Mouse (Mus musculus) stomach, postnatal 0 days (tissue): Measurements from ENCODE around the gene Gm5148. TPM values are rescaled to one million over a fixed set of nuclear protein-coding genes. Genes with fewer than 3 reads are reported as not detected.

Experiments
- ATAC-seq: fragments of 200-750 bp; cut with Nextera tagmentation; 2 replicates; pipeline ENCODE4 v1.8.0; 2017; ENCODE audit not compliant: low FRiP score, low TSS enrichment
- DNase-seq: peaks from one replicate; pipeline ENCODE4 v3.0.0-alpha.2; 2016; ENCODE audit warnings: low spot score
- H3K27ac ChIP-seq: fragments of 300-500 bp; sonication (generic); replicated peaks from 2 replicates; pipeline ENCODE4 v1.5.1; 2014; ENCODE audit warnings: mild to moderate bottlenecking, control low read depth
- H3K27me3 ChIP-seq: fragments of 300-500 bp; sonication (generic); 2 replicates; pipeline ENCODE4 v1.6.1; 2014; ENCODE audit warnings: low read length; ENCODE audit not compliant: control insufficient read depth, insufficient read depth
- H3K36me3 ChIP-seq: fragments of 300-500 bp; sonication (generic); 2 replicates; pipeline ENCODE4 v1.6.1; 2014; ENCODE audit warnings: low read length, mixed read lengths; ENCODE audit not compliant: control insufficient read depth, insufficient read depth
- H3K4me1 ChIP-seq: fragments of 300-500 bp; sonication (generic); replicated peaks from 2 replicates; pipeline ENCODE4 v1.6.1; 2014; ENCODE audit warnings: antibody characterized with exemption; ENCODE audit not compliant: control insufficient read depth, insufficient read depth
- H3K4me2 ChIP-seq: fragments of 300-500 bp; sonication (generic); replicated peaks from 2 replicates; pipeline ENCODE4 v1.6.1; 2014; ENCODE audit warnings: low read depth, mild to moderate bottlenecking, control low read depth, moderate library complexity
- H3K4me3 ChIP-seq: fragments of 300-500 bp; sonication (generic); 2 replicates; pipeline ENCODE4 v1.5.1; 2014; ENCODE audit warnings: low read depth, low read length, control low read depth
- H3K9ac ChIP-seq: fragments of 300-500 bp; sonication (generic); 2 replicates; pipeline ENCODE4 v1.6.1; 2014; ENCODE audit warnings: mild to moderate bottlenecking, low read length, control low read depth, mixed read lengths
- H3K9me3 ChIP-seq: fragments of 300-500 bp; sonication (generic); 2 replicates; pipeline ENCODE4 v1.6.1; 2016; ENCODE audit warnings: low read length; ENCODE audit not compliant: control insufficient read depth
- CTCF ChIP-seq: IDR thresholded peaks from 2 replicates; pipeline ENCODE4 v1.5.1; 2016; ENCODE audit warnings: antibody characterized with exemption, low read depth, mild to moderate bottlenecking, moderate library complexity
- EP300 ChIP-seq: optimal IDR thresholded peaks from 2 replicates; pipeline ENCODE3; 2016; ENCODE audit warnings: antibody characterized with exemption
- WGBS: fragments of 180-500 bp; shearing (Covaris S2); extraction: QIAGEN DNeasy Blood & Tissue Kit; methylation state at CpG from one replicate; pipeline ENCODE4 v1.1.7; 2014; 5-methylcytosine and 5-hydroxymethylcytosine counted together
- polyA plus RNA-seq: library from polyadenylated mRNA; unstranded; fragments of >200 nt; fragmentation: Nextera tagmentation; extraction: Ambion mirVana; gene quantifications from 2 replicates; pipeline ENCODE4 v1.2.1, GENCODE M21; 2015

Gene Gm5148
- polyA plus RNA-seq, 1 experiment from 2014 or later = 4.9 TPM

GRCm38 (mm10) chr3:37758124-37758523, 33.8 kb upstream of the Gm5148 start:
- Histone ChIP-seq H3K9me3 (no peaks in the 10 kb centered on the region), H3K4me3 (no peak overlapping the region), H3K27me3 (no peaks in the 10 kb centered on the region), H3K36me3 (no peaks in the 10 kb centered on the region), H3K27ac (peak overlapping the region; percentile 79), H3K4me2 (peak overlapping the region; percentile 35), H3K9ac (peak overlapping the region; percentile 23; the same call in 1 of the 2 replicates), H3K4me1 (peaks cover 6% of the 10 kb centered on the region; the same call in 1 of the 2 replicates)
- WGBS = 10% methylated on average over 12 of the region's 12 CpGs
- peak; percentile 78 for DNase-seq
- peak; percentile 65 for ATAC-seq
- TF ChIP-seq CTCF = peak; percentile 48
- peak; percentile 21 for TF ChIP-seq EP300

GRCm38 (mm10) chr3:37757613-37758012, 33.3 kb upstream of the Gm5148 start:
- Histone ChIP-seq H3K9ac (no peak overlapping the region), H3K27me3 (no peaks in the 10 kb centered on the region), H3K4me2 (no peak overlapping the region), H3K4me3 (no peak overlapping the region), H3K36me3 (no peaks in the 10 kb centered on the region), H3K27ac (no peak overlapping the region), H3K4me1 (peaks cover 6% of the 10 kb centered on the region; the same call in 1 of the 2 replicates), H3K9me3 (no peaks in the 10 kb centered on the region)
- TF ChIP-seq EP300 (no peak), CTCF (no peak)
- no peak for DNase-seq
- no peak for ATAC-seq
- WGBS = 59% methylated on average over 4 of the region's 4 CpGs

GRCm38 (mm10) chr3:37756005-37756404, 31.7 kb upstream of the Gm5148 start:
- WGBS = 83% methylated on average over 2 of the region's 2 CpGs
- Histone ChIP-seq H3K27me3 (no peaks in the 10 kb centered on the region), H3K9ac (no peak overlapping the region), H3K4me2 (no peak overlapping the region), H3K4me3 (no peak overlapping the region), H3K36me3 (no peaks in the 10 kb centered on the region), H3K4me1 (peaks cover 6% of the 10 kb centered on the region; the same call in 1 of the 2 replicates), H3K9me3 (no peaks in the 10 kb centered on the region), H3K27ac (no peak overlapping the region)
- TF ChIP-seq EP300 = no peak
- TF ChIP-seq CTCF = no peak
- ATAC-seq (no peak), DNase-seq (no peak)

- WGBS = 87% methylated on average over 3 of the region's 3 CpGs
- Histone ChIP-seq H3K4me3 (no peak overlapping the region), H3K4me1 (peaks cover 6% of the 10 kb centered on the region; the same call in 1 of the 2 replicates), H3K9me3 (no peaks in the 10 kb centered on the region), H3K27me3 (no peaks in the 10 kb centered on the region), H3K36me3 (no peaks in the 10 kb centered on the region), H3K27ac (0 out of 2 replicates have a peak overlapping the region, but pooled peaks have one; percentile 20), H3K4me2 (no peak overlapping the region), H3K9ac (no peak overlapping the region)
- TF ChIP-seq EP300 (no peak), CTCF (no peak)
- ATAC-seq (no peak), DNase-seq (no peak)
Measured at GRCm38 (mm10) chr3:37754639-37755038, 30.3 kb upstream of the Gm5148 start.

- H3K4me1 ChIP-seq = 0 out of 2 replicates have a peak, but pooled peaks cover 1% of the 10 kb centered on the region
- no peak overlapping the region for H3K4me3 ChIP-seq
- DNase-seq = no peak
- TF ChIP-seq CTCF (no peak), EP300 (no peak)
- H3K9ac ChIP-seq = no peak overlapping the region
- no peak overlapping the region for H3K4me2 ChIP-seq
- H3K9me3 ChIP-seq = no peaks in the 10 kb centered on the region
- no peaks in the 10 kb centered on the region for H3K36me3 ChIP-seq
- 60% methylated on average over 3 of the region's 3 CpGs for WGBS
- peak overlapping the region; percentile 59; the same call in 1 of the 2 replicates for H3K27ac ChIP-seq
- no peak for ATAC-seq
- H3K27me3 ChIP-seq = no peaks in the 10 kb centered on the region
Measured at GRCm38 (mm10) chr3:37753148-37753547, 28.9 kb upstream of the Gm5148 start.

GRCm38 (mm10) chr3:37748002-37748733, 23.9 kb upstream of the Gm5148 start:
- TF ChIP-seq EP300 (no peak), CTCF (no peak)
- Histone ChIP-seq H3K4me2 (no peak overlapping the region), H3K27me3 (no peaks in the 10 kb centered on the region), H3K4me1 (no peaks in the 10 kb centered on the region), H3K9me3 (no peaks in the 10 kb centered on the region), H3K27ac (peak overlapping the region; percentile 83), H3K9ac (no peak overlapping the region), H3K36me3 (no peaks in the 10 kb centered on the region), H3K4me3 (no peak overlapping the region)
- ATAC-seq (peak; percentile 96), DNase-seq (peak; percentile 72)
- WGBS = 67% methylated on average over 16 of the region's 16 CpGs
